Mouse (Mus musculus) midbrain, embryonic 16.5 days (tissue): ENCODE measurements around the gene Ankrd13d. TPM values are rescaled to one million over a fixed set of nuclear protein-coding genes. Genes with fewer than 3 reads are reported as not detected.

Source experiments
- ATAC-seq: fragments of 200-750 bp; cut with Nextera tagmentation; 2 replicates; pipeline ENCODE4 v1.8.0; 2017; ENCODE audit warnings: moderate TSS enrichment
- H3K27ac ChIP-seq: fragments of 300-500 bp; sonication (generic); 2 replicates; pipeline ENCODE4 v1.5.1; 2014; ENCODE audit warnings: mild to moderate bottlenecking, low read length, mixed read lengths
- H3K27me3 ChIP-seq: fragments of 300-500 bp; sonication (generic); 2 replicates; pipeline ENCODE4 v1.6.1; 2014; ENCODE audit warnings: low read depth, low read length, mixed read lengths; ENCODE audit not compliant: control insufficient read depth, insufficient read depth
- H3K36me3 ChIP-seq: fragments of 300-500 bp; sonication (generic); 2 replicates; pipeline ENCODE4 v1.6.1; 2014; ENCODE audit warnings: mild to moderate bottlenecking, low read length, moderate library complexity, mixed read lengths; ENCODE audit not compliant: control insufficient read depth, insufficient read depth
- H3K4me1 ChIP-seq: fragments of 300-500 bp; sonication (generic); 2 replicates; pipeline ENCODE4 v1.6.1; 2014; ENCODE audit warnings: mild to moderate bottlenecking, low read length, mixed read lengths; ENCODE audit not compliant: control insufficient read depth, insufficient read depth
- H3K4me2 ChIP-seq: fragments of 300-500 bp; sonication (generic); 2 replicates; pipeline ENCODE4 v1.6.1; 2014; ENCODE audit warnings: mild to moderate bottlenecking, low read length, mixed read lengths
- H3K4me3 ChIP-seq: fragments of 300-500 bp; sonication (generic); 2 replicates; pipeline ENCODE4 v1.5.1; 2014; ENCODE audit warnings: low read depth, mild to moderate bottlenecking, low read length, moderate library complexity, mixed read lengths
- H3K9ac ChIP-seq: fragments of 300-500 bp; sonication (generic); 2 replicates; pipeline ENCODE4 v1.6.1; 2014; ENCODE audit warnings: low read depth, low read length, mixed read lengths
- H3K9me3 ChIP-seq: fragments of 300-500 bp; sonication (generic); replicated peaks from 2 replicates; pipeline ENCODE4 v1.6.1; 2014; ENCODE audit warnings: mild to moderate bottlenecking, low read length, mixed read lengths; ENCODE audit not compliant: control insufficient read depth, poor library complexity, severe bottlenecking
- WGBS: fragments of 180-500 bp; shearing (Covaris S2); extraction: QIAGEN DNeasy Blood & Tissue Kit; methylation state at CpG from one replicate; pipeline ENCODE4 v1.1.7; 2014; 5-methylcytosine and 5-hydroxymethylcytosine counted together
- polyA plus RNA-seq: library from polyadenylated mRNA; unstranded; fragments of >200 nt; fragmentation: Nextera tagmentation; extraction: Ambion mirVana; gene quantifications from 2 replicates; pipeline ENCODE4 v1.2.1, GENCODE M21; 2015

The Ankrd13d gene
- polyA plus RNA-seq, 1 experiment from 2014 or later: 65.7 TPM

DNA sequence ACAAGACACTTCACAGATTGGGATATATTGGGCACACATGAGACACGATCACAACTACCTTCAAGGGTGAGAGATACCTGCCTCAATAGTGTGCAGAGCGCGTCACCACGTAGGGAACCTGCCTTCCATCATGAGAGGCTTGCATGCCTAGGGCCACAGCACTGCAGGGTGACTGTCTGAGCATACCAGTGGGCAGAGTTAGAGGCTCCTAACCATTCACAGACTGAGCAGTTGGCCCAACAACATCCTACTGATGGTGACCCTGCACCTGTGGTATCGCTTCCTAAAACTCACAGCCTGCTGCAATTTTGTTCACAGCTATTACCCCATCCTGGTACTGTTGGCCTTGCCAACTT is 20.7 kb upstream of the Ankrd13d start:
- Histone ChIP-seq H3K36me3 (no peaks in the 10 kb centered on the region), H3K9me3 (no peaks in the 10 kb centered on the region), H3K4me1 (peaks cover 60% of the 10 kb centered on the region), H3K4me2 (peak overlapping the region; percentile 92; the same call in 1 of the 2 replicates), H3K4me3 (no peak overlapping the region), H3K27ac (0 out of 2 replicates have a peak overlapping the region, but pooled peaks have one; percentile 15), H3K27me3 (no peaks in the 10 kb centered on the region), H3K9ac (no peak overlapping the region)
- WGBS: 97% methylated on average over 5 of the region's 5 CpGs
- ATAC-seq: no peak

DNA sequence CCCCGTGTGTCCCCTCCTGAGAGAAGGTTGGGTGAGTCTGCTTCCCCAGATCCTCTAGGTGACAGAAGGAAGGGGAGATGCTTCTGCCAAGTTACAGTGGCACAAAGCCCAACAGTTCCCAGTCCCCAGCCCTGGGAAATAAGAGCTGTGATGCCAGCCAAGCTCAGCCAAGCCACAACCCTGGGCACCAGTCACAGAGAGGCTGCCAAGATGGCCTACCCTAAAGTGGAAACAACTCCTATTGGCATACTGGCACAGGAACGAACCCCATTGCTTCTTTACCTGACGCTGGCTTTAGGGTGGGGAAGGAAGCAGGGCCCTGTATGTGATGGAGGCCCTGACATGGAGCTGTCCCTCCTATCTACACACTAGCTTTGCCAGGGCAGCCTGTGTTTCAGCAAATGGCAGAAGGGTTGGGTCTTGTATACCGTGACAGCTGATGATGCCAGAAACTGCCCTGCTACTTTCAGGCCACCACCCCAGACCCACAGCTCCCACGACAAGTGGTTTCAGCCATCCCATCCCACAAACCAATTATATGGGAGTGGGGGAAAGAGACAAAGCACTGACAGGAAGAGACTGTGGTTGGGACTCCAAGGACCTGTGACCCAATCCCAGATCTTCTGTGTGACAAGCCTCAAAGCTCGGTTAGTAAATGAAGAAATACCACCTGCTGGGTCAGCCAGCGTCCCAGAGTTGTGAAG is 20.2 kb upstream of the Ankrd13d start:
- peak overlapping the region; percentile 46; the same call in 1 of the 2 replicates for H3K4me2 ChIP-seq
- peak overlapping the region; percentile 15 for H3K27ac ChIP-seq
- H3K4me1 ChIP-seq: peaks cover 60% of the 10 kb centered on the region
- H3K4me3 ChIP-seq: no peak overlapping the region
- no peaks in the 10 kb centered on the region for H3K36me3 ChIP-seq
- 71% methylated on average over 7 of the region's 7 CpGs for WGBS
- H3K9ac ChIP-seq: no peak overlapping the region
- H3K9me3 ChIP-seq: no peaks in the 10 kb centered on the region
- no peak for ATAC-seq
- H3K27me3 ChIP-seq: no peaks in the 10 kb centered on the region

DNA sequence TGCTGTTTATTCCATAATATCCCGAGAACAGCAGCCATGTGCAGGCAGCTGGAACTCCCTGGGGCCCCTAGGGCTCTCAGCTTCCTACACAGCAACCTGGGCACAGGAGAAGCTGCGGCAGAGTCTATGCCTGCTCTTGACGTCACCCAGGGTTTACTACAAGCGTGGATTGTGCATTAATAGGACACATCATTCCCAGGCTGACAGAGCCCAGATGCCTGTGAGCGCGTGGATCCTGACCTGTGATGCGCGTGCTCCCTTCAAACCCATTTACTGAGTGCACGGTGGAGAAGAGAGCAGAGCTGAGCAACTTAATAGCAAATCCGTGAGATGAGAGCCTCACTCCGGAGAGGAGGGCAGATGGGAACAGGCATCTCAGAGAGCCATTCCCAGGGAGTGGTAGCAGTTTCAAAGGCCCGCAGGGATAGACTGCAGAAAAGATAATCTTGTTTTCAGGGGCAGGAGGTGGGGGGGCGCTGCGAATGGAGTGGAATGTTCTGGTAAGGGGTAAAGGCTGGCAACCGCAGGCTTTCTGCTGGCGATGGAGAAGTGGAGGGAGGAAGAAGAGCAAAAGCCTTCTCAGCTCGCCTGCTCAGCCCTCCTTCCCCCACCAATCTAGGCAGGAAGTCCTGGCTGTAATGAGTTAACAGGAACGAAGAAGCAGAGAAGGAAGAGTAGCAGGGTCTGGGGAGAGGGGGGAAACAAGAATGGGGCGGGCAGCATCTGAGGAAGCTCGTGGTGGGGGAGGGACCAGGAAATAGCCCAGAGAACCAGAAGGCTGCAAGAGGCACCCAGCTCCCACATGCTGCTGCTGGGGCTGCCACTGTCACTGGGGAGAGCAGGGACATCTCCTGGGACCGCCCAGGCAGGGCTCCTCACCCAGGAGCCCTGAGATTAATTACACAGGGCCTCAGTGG is 19.1 kb upstream of the Ankrd13d start:
- WGBS: 21% methylated on average over 21 of the region's 21 CpGs
- no peak overlapping the region for H3K4me3 ChIP-seq
- no peaks in the 10 kb centered on the region for H3K9me3 ChIP-seq
- peak overlapping the region; percentile 60 for H3K27ac ChIP-seq
- H3K4me2 ChIP-seq: peak overlapping the region; percentile 46
- H3K36me3 ChIP-seq: no peaks in the 10 kb centered on the region
- peak overlapping the region; percentile 53 for H3K9ac ChIP-seq
- H3K4me1 ChIP-seq: peaks cover 56% of the 10 kb centered on the region
- no peak for ATAC-seq
- H3K27me3 ChIP-seq: no peaks in the 10 kb centered on the region

DNA sequence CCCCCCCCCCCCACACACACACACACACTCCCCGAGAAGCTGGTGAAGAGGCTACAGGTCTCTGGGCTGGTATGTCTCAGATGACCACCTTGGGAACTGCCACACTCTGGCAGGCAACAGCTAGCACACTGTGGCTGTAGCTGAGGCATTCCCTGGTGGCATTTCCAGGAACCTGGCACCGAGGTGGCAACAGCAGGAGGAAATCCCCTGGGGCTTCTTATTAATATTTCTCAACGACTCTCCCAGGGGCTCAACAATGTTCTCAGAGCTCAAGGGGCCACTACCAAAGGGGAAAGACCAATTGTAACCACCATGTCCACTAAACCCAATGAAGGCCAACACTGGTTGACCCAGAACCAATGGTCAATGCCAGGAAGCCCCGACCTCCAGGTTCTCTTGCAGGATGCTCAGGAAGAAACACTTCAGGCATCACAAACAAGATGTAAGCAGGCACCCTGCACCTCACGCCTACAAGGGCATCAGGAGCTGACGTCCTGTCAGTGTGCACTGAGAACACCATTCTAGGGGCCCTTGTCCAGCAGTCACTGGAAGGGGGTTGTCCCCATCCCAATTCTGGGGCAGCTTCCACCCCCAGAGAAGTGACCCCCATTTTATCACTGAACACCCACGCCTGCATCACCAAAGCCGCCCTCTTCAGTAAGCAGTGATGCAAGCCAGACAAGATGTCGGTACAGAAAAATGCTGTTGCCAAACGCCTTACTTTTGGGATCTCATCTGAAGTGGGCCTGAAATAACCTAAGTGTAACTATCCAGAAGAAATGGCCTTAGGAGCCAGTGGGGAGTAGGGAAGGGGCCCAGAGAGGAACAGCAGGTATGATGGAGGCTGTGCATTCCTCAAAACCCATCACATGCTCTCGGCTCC is 18.2 kb upstream of the Ankrd13d start:
- Histone ChIP-seq H3K4me1 (peaks cover 49% of the 10 kb centered on the region), H3K9me3 (no peaks in the 10 kb centered on the region), H3K27me3 (no peaks in the 10 kb centered on the region), H3K36me3 (no peaks in the 10 kb centered on the region), H3K4me3 (no peak overlapping the region), H3K9ac (peak overlapping the region; percentile 53), H3K27ac (peak overlapping the region; percentile 60), H3K4me2 (peak overlapping the region; percentile 46)
- ATAC-seq: no peak
- WGBS: 66% methylated on average over 11 of the region's 11 CpGs

DNA sequence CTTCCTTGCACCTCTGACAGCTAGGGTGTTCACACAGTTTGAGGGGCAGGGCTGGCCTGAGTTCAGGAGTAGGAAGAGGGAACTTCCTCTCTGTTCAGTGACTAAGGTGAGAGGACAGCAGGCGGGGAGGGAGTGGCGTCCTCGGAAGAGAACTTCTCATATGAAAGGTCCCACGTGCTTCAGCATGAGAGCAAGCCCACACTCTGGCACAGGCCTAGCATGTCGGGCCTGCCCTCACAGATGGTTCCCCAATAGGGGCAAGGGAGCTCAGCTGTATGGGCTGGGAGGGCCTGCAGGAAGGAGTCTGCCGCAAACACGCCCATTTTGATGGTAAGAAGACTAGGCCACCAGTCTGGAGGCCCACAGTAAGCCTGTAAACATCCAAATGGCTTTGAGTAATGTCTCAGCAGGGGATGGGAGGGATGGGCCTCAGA is 17.4 kb upstream of the Ankrd13d start:
- Histone ChIP-seq H3K9me3 (no peaks in the 10 kb centered on the region), H3K36me3 (no peaks in the 10 kb centered on the region), H3K9ac (0 out of 2 replicates have a peak overlapping the region, but pooled peaks have one; percentile 20), H3K4me3 (no peak overlapping the region), H3K27ac (no peak overlapping the region), H3K4me1 (peaks cover 49% of the 10 kb centered on the region), H3K4me2 (no peak overlapping the region), H3K27me3 (no peaks in the 10 kb centered on the region)
- ATAC-seq: no peak
- 43% methylated on average over 7 of the region's 7 CpGs for WGBS

DNA sequence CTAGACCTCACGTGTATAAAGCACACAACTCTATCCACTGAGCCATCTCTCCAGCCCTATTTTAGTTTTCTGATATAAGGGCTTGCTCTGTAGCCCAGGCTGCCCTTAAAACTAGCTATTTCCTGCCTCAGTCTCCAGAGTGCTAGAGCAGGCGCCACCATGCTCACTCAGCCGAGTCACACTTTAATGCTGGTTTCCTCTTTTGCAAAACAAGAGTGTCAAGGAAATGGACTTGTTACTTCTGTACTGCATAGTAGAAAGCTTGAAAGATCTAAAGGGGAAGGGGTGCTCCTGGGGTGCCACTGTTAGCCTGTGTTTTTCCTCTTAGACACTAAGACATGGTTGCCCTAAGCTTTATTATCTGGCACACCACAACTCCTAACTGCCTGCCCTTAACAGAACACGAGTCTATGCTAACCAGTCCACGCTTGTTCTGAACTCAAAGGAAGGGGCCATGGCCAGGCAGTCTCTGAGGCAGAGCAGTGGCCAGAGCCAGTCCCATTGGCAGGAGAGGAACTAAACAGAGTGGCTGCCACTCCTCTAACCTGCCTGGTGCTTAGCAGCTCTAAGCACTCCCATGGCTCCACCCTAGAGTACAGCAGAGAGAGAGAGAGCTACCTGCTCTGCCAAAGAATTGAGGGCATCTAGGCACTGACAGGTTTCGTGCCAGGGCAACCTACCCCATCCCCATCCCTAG is 16.8 kb upstream of the Ankrd13d start:
- 85% methylated on average over 6 of the region's 6 CpGs for WGBS

DNA sequence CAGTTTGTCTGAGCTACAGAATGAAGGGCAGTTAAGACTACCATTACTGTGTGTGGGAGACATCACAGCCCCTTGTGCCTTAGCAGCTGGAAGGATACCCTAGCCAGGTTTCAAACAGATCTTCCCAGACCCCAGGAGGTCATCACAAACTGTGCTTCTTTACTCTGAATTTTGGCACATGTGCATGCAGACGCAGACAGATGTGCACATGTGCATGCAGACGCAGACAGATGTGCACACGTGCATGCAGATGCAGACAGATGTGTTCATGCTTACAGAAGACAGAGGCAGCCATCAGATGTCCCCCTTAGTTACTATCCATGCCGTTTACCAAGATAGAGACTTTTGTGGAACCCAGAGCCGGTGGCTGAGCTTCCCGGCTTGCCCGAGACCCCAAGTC is 16.2 kb upstream of the Ankrd13d start:
- WGBS: 91% methylated on average over 7 of the region's 7 CpGs
- Histone ChIP-seq H3K9ac (no peak overlapping the region), H3K27me3 (no peaks in the 10 kb centered on the region), H3K4me1 (peaks cover 37% of the 10 kb centered on the region), H3K27ac (no peak overlapping the region), H3K4me3 (no peak overlapping the region), H3K9me3 (no peaks in the 10 kb centered on the region), H3K4me2 (no peak overlapping the region), H3K36me3 (no peaks in the 10 kb centered on the region)
- ATAC-seq: no peak

More for the DNA sequence above, 16.8 kb upstream of the Ankrd13d start:
- Histone ChIP-seq H3K27me3 (no peaks in the 10 kb centered on the region), H3K9ac (no peak overlapping the region), H3K4me1 (peaks cover 43% of the 10 kb centered on the region), H3K36me3 (no peaks in the 10 kb centered on the region), H3K4me3 (no peak overlapping the region), H3K27ac (no peak overlapping the region), H3K9me3 (no peaks in the 10 kb centered on the region), H3K4me2 (no peak overlapping the region)
- ATAC-seq: no peak
